Mouse (Mus musculus) brain, embryonic 14.5 days (tissue): ENCODE measurements around the gene Il9r. TPM values are rescaled to one million over a fixed set of nuclear protein-coding genes. Genes with fewer than 3 reads are reported as not detected.

Experiments used
- DNase-seq: peaks from one replicate; pipeline ENCODE4 v3.0.0-alpha.2; 2011; ENCODE audit warnings: low read depth
- CTCF ChIP-seq: fragments of 200-500 bp; IDR thresholded peaks from 2 replicates; pipeline ENCODE4 v1.5.1; 2012; ENCODE audit warnings: inconsistent platforms, mild to moderate bottlenecking, moderate library complexity, borderline replicate concordance; ENCODE audit not compliant: insufficient read depth, insufficient read length; ENCODE audit errors: extremely low read depth
- POLR2A ChIP-seq: fragments of 200-500 bp; IDR thresholded peaks from 2 replicates; pipeline ENCODE4 v1.6.1; 2012; ENCODE audit warnings: mild to moderate bottlenecking, inconsistent platforms, borderline replicate concordance; ENCODE audit not compliant: poor library complexity, insufficient read depth, insufficient read length, severe bottlenecking; ENCODE audit errors: extremely low read depth
- polyA plus RNA-seq: library from polyadenylated mRNA; depleted of rRNA; stranded (reverse); fragments of >200 nt; gene quantifications from 2 replicates; pipeline ENCODE4 v1.2.3, GENCODE M21; 2012

Il9r gene
- polyA plus RNA-seq, 1 experiment, result not detected

GRCm38 (mm10) chr11:32166683-32167082 lies 33.4 kb downstream of the Il9r start:
- TF ChIP-seq POLR2A (no peak), CTCF (no peak)
- DNase-seq, result no peak

GRCm38 (mm10) chr11:32161922-32162804 lies 37.9 kb downstream of the Il9r start:
- DNase-seq, result peak; percentile 97
- TF ChIP-seq CTCF (peak; percentile 97), POLR2A (peak; percentile 24; the same call in 1 of the 2 replicates)

- TF ChIP-seq CTCF (peak; percentile 67), POLR2A (no peak)
- peak; percentile 85 for DNase-seq
Observed at GRCm38 (mm10) chr11:32161500-32161899, 38.6 kb downstream of the Il9r start.

GRCm38 (mm10) chr11:32160341-32160740 lies 39.7 kb downstream of the Il9r start:
- TF ChIP-seq POLR2A (no peak), CTCF (no peak)
- DNase-seq, result no peak

- DNase-seq, result no peak
Observed at GRCm38 (mm10) chr11:32159176-32159575, 40.9 kb downstream of the Il9r start.

GRCm38 (mm10) chr11:32157791-32158594 lies 42.1 kb downstream of the Il9r start:
- DNase-seq, result peak; percentile 99
- TF ChIP-seq CTCF (no peak), POLR2A (no peak)

More at GRCm38 (mm10) chr11:32159176-32159575, 40.9 kb downstream of the Il9r start:
- TF ChIP-seq CTCF (no peak), POLR2A (no peak)

- no peak for TF ChIP-seq POLR2A
- no peak for TF ChIP-seq CTCF
- DNase-seq, result peak; percentile 83
Observed at GRCm38 (mm10) chr11:32156854-32157630, 43.0 kb downstream of the Il9r start.

GRCm38 (mm10) chr11:32153216-32153615 lies 46.9 kb downstream of the Il9r start:
- no peak for TF ChIP-seq POLR2A
- TF ChIP-seq CTCF, result no peak
- DNase-seq, result no peak

- no peak for DNase-seq
- TF ChIP-seq POLR2A, result no peak
- peak; percentile 37; the same call in 1 of the 2 replicates for TF ChIP-seq CTCF
Observed at GRCm38 (mm10) chr11:32152814-32153213, 47.3 kb downstream of the Il9r start.

- no peak for DNase-seq
- TF ChIP-seq CTCF (no peak), POLR2A (no peak)
Observed at GRCm38 (mm10) chr11:32151243-32151642, 48.8 kb downstream of the Il9r start.
